ENCODE assay signal across 18 mouse cellular contexts in the genomic region with DNA sequence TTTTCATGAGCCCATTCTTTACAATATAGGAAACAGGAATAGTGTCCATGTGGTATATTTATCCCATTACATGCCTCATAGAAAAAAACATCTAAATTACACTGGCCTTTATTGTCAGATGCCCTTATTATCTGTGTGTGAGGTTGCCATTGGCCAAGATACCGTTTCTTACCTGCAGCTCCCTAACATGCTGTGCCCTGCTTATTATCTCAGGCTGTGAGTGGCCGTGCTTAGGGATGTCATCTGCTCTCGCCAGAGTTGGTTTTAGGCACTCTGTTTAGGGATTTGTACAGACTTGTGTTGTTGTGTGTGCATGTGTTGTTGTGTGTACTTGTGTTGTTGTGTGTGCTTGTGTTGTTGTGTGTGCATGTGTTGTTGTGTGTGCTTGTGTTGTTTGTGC.
A peak's percentile ranks its signal among the peaks of the same experiment; 100 is the strongest.
DNase-seq lines count a peak whose midpoint lies in the region; ATAC-seq and TF ChIP-seq lines count a peak whose summit lies in the region.
"Had no signal": no experiment of that assay in that cellular context is flagged by ENCODE, and none has a peak within 500 bp of the region (broad histone marks: within the 10 kb centered on the region; RNA-seq: fewer than 3 reads in every experiment).

No protein-coding gene starts in this region.

- peak overlapping the region; percentile 68 for H3K27ac ChIP-seq in cerebellum, adult 2 months (ENCODE audit: insufficient read depth, low read length)
- H3K27ac ChIP-seq in hindbrain, embryonic 15.5 days (replicated peaks), result no peak overlapping the region; the same call in 1 of the 2 replicates
- H3K27ac ChIP-seq in hindbrain, embryonic 16.5 days (ENCODE audit: low read depth, low read length), result no peak overlapping the region
- no peak overlapping the region for H3K27ac ChIP-seq in midbrain, postnatal 0 days (ENCODE audit: low read depth, low read length)
- no peak overlapping the region for H3K27ac ChIP-seq in midbrain, embryonic 16.5 days (ENCODE audit: low read length)
- H3K27ac ChIP-seq: embryonic facial prominence, embryonic 12.5 days; heart, embryonic 15.5 days; hindbrain, embryonic 13.5 days had no signal

- peaks cover 26% of the 10 kb centered on the region for H3K4me1 ChIP-seq in cerebellum, adult 2 months (ENCODE audit: control insufficient read depth, insufficient read depth, low read length)
- H3K4me1 ChIP-seq in hindbrain, embryonic 15.5 days (replicated peaks), result peaks cover 7% of the 10 kb centered on the region
- peaks cover 3% of the 10 kb centered on the region; the same call in 1 of the 2 replicates for H3K4me1 ChIP-seq in hindbrain, embryonic 16.5 days (ENCODE audit: control insufficient read depth, insufficient read depth, low read depth, low read length)
- H3K4me1 ChIP-seq in midbrain, postnatal 0 days (ENCODE audit: insufficient read depth, low read length), result peaks cover 8% of the 10 kb centered on the region
- peaks cover 4% of the 10 kb centered on the region; the same call in 1 of the 2 replicates for H3K4me1 ChIP-seq in midbrain, embryonic 16.5 days (ENCODE audit: control insufficient read depth, insufficient read depth, low read length)
- H3K4me1 ChIP-seq: heart, embryonic 15.5 days had no signal

- H3K9ac ChIP-seq in hindbrain, embryonic 15.5 days, result no peak overlapping the region
- no peak overlapping the region for H3K9ac ChIP-seq in hindbrain, embryonic 16.5 days (ENCODE audit: low read depth, low read length)
- no peak overlapping the region for H3K9ac ChIP-seq in midbrain, postnatal 0 days (replicated peaks; ENCODE audit: low read length, poor library complexity, severe bottlenecking)
- H3K9ac ChIP-seq in midbrain, embryonic 16.5 days (ENCODE audit: low read depth, low read length), result no peak overlapping the region
- H3K9ac ChIP-seq: embryonic facial prominence, embryonic 12.5 days; heart, embryonic 15.5 days; hindbrain, embryonic 13.5 days had no signal

- 10% methylated on average over 3 of the region's 3 CpGs for WGBS in cerebellum, adult 2 months
- WGBS in hindbrain, embryonic 15.5 days, result 85% methylated on average over 3 of the region's 3 CpGs
- 91% methylated on average over 3 of the region's 3 CpGs for WGBS in hindbrain, embryonic 16.5 days
- 71% methylated on average over 3 of the region's 3 CpGs for WGBS in midbrain, postnatal 0 days
- WGBS in midbrain, embryonic 16.5 days, result 84% methylated on average over 3 of the region's 3 CpGs

- peak; percentile 27; the same call in 1 of the 2 replicates for ATAC-seq in hindbrain, embryonic 15.5 days (ENCODE audit: low FRiP score, low read depth)
- ATAC-seq in hindbrain, embryonic 16.5 days, result no peak
- 0 out of 2 replicates have a peak, but pooled peaks have one; percentile 13 for ATAC-seq in midbrain, postnatal 0 days (ENCODE audit: low FRiP score)
- no peak; the same call in 1 of the 2 replicates for ATAC-seq in midbrain, embryonic 16.5 days
- ATAC-seq: intestine, embryonic 16.5 days had no signal

- no peaks in the 10 kb centered on the region for H3K27me3 ChIP-seq in cerebellum, adult 2 months (ENCODE audit: control insufficient read depth, insufficient read depth, low read length)
- no peaks in the 10 kb centered on the region for H3K27me3 ChIP-seq in hindbrain, embryonic 15.5 days
- H3K27me3 ChIP-seq in hindbrain, embryonic 16.5 days (replicated peaks; ENCODE audit: control insufficient read depth, insufficient read depth, low read length), result no peaks in the 10 kb centered on the region
- no peaks in the 10 kb centered on the region for H3K27me3 ChIP-seq in midbrain, postnatal 0 days (ENCODE audit: insufficient read depth, low read length)
- no peaks in the 10 kb centered on the region for H3K27me3 ChIP-seq in midbrain, embryonic 16.5 days (ENCODE audit: control insufficient read depth, insufficient read depth, low read depth, low read length)
- H3K27me3 ChIP-seq: embryonic facial prominence, embryonic 12.5 days; heart, embryonic 15.5 days; hindbrain, embryonic 13.5 days had no signal

- no peak for TF ChIP-seq CTCF in cerebellum, adult 2 months (IDR thresholded peaks at IDR 0.05; ENCODE audit: borderline replicate concordance, insufficient read depth, low read depth, low read length)
- TF ChIP-seq CTCF in midbrain, postnatal 0 days (IDR thresholded peaks at IDR 0.05), result no peak

- H3K36me3 ChIP-seq in hindbrain, embryonic 15.5 days, result no peaks in the 10 kb centered on the region
- no peaks in the 10 kb centered on the region for H3K36me3 ChIP-seq in hindbrain, embryonic 16.5 days (ENCODE audit: control insufficient read depth, insufficient read depth, low read length)
- H3K36me3 ChIP-seq in midbrain, postnatal 0 days (ENCODE audit: insufficient read depth, low read length), result no peaks in the 10 kb centered on the region
- H3K36me3 ChIP-seq in midbrain, embryonic 16.5 days (ENCODE audit: control insufficient read depth, insufficient read depth, low read length), result no peaks in the 10 kb centered on the region
- H3K36me3 ChIP-seq: embryonic facial prominence, embryonic 12.5 days; heart, embryonic 15.5 days; hindbrain, embryonic 13.5 days had no signal

- peak in 1 of 2 experiments; percentile 43 for DNase-seq in cerebellum, adult 2 months
- no peak for DNase-seq in cerebellum, adult 9-11 months
- peak; percentile 16 to 36 for DNase-seq in cerebellum, postnatal 36 days
- no peak for DNase-seq in cerebellum, postnatal 4 days (ENCODE audit: low spot score in 2 of 2)
- DNase-seq in midbrain, postnatal 0 days (ENCODE audit: low spot score), result no peak
- DNase-seq: adrenal gland, postnatal 10 days; gastrocnemius, postnatal 36 days; heart, adult 18-20 months; heart, postnatal 14 days; kidney, adult 2 months had no signal

- TF ChIP-seq POLR2A in cerebellum, adult 2 months (IDR thresholded peaks at IDR 0.05; ENCODE audit: borderline replicate concordance, insufficient read depth, low read length), result no peak

- H3K4me3 ChIP-seq in cerebellum, adult 2 months (replicated peaks; ENCODE audit: insufficient read depth, low read depth, low read length), result peak overlapping the region; percentile 31
- H3K4me3 ChIP-seq in hindbrain, embryonic 15.5 days, result no peak overlapping the region
- H3K4me3 ChIP-seq in hindbrain, embryonic 16.5 days (ENCODE audit: low read length), result no peak overlapping the region
- no peak overlapping the region for H3K4me3 ChIP-seq in midbrain, postnatal 0 days (ENCODE audit: low read depth, low read length)
- H3K4me3 ChIP-seq in midbrain, embryonic 16.5 days (ENCODE audit: low read depth, low read length), result no peak overlapping the region
- H3K4me3 ChIP-seq: embryonic facial prominence, embryonic 12.5 days; heart, embryonic 15.5 days; hindbrain, embryonic 13.5 days had no signal

- H3K4me2 ChIP-seq in hindbrain, embryonic 15.5 days, result no peak overlapping the region
- H3K4me2 ChIP-seq in hindbrain, embryonic 16.5 days (ENCODE audit: low read length), result no peak overlapping the region
- no peak overlapping the region for H3K4me2 ChIP-seq in midbrain, postnatal 0 days (ENCODE audit: low read depth, low read length, poor library complexity, severe bottlenecking)
- no peak overlapping the region for H3K4me2 ChIP-seq in midbrain, embryonic 16.5 days (ENCODE audit: low read length)
- H3K4me2 ChIP-seq: embryonic facial prominence, embryonic 12.5 days; heart, embryonic 11.5 days; heart, embryonic 15.5 days; hindbrain, embryonic 13.5 days had no signal

- H3K9me3 ChIP-seq in hindbrain, embryonic 15.5 days, result no peaks in the 10 kb centered on the region
- H3K9me3 ChIP-seq in hindbrain, embryonic 16.5 days (ENCODE audit: control insufficient read depth, low read length), result peaks cover 7% of the 10 kb centered on the region; the same call in 1 of the 2 replicates
- peaks cover 3% of the 10 kb centered on the region; the same call in 1 of the 2 replicates for H3K9me3 ChIP-seq in midbrain, postnatal 0 days (ENCODE audit: low read length)
- no peaks in the 10 kb centered on the region for H3K9me3 ChIP-seq in midbrain, embryonic 16.5 days (replicated peaks; ENCODE audit: control insufficient read depth, low read length, poor library complexity, severe bottlenecking)
- H3K9me3 ChIP-seq: heart, embryonic 15.5 days had no signal

Comparison
In these comparisons a context has a peak if more than half of its experiments do, and no peak if none do; other contexts are left out.
1. DNase-seq: peak in cerebellum, postnatal 36 days (2 of 2); none in cerebellum, adult 9-11 months (single experiment), cerebellum, postnatal 4 days (0 of 2) and midbrain, postnatal 0 days (single experiment).
2. ATAC-seq: peak in hindbrain, embryonic 15.5 days (single experiment) and midbrain, postnatal 0 days (single experiment); none in hindbrain, embryonic 16.5 days (single experiment) and midbrain, embryonic 16.5 days (single experiment).